Mouse (Mus musculus) naive thymus-derived CD4-positive, alpha-beta T cell, adult 2 months (primary cell): ENCODE data around the gene Aggf1.
"Not testable (repeated sequence)": the region's sequence is repeated elsewhere in the genome, so short reads cannot be mapped to it uniquely, and the experiment has no call there.

Experiments used
- DNase-seq: peaks from one replicate; pipeline ENCODE4 v3.0.0-alpha.2; 2011; ENCODE audit warnings: low read depth

Aggf1 gene

DNA sequence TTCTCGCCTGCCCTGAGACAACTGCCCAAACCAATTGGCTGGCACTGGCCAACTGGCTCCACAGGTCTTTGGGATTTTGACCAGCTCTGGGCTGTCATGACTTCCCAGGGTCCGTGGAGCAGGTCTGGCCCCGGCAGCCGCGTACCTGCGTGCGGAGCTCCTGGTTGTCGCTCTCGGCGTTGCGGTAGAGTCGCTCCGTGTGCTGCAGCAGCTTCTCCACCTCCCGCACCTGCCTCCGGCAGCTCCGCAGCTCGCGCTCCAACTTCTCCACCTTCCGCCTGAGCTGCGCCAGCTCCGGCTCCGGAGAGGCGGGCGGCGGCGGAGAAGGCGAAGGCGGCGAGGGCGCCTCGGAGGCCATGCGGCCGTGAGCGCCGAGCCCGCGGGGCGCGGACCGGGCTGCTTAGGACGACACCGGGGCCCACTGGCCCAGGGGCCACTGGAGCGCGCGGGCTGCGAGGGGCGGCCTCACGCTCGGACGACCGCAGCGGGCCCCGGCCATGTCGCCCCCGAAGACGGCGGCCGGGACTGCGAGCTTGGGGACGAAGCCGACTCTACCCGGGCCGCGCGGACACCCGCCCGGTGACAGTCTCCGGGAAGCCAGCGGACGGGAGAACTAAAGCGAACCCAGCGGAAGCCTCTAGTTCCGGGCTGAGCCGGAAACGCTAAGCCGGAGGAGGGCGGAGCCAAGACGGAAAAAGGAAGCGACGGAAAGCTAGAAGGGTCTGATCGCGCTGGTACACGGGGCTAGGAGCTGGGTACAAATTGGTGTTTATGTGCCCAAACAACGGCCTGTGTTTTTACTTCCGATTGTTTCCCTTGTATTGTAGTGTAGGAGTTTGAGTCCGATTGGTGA is at the start of gene Aggf1:
Gene Aggf1 (minus strand): TSS at position 652 of the 853 bp plus-strand sequence.
- peak; percentile 90 for DNase-seq

- DNase-seq, result no peak
These were observed 49.8 kb upstream of the Aggf1 start for GRCm38 (mm10) chr13:95424932-95425331.

DNA sequence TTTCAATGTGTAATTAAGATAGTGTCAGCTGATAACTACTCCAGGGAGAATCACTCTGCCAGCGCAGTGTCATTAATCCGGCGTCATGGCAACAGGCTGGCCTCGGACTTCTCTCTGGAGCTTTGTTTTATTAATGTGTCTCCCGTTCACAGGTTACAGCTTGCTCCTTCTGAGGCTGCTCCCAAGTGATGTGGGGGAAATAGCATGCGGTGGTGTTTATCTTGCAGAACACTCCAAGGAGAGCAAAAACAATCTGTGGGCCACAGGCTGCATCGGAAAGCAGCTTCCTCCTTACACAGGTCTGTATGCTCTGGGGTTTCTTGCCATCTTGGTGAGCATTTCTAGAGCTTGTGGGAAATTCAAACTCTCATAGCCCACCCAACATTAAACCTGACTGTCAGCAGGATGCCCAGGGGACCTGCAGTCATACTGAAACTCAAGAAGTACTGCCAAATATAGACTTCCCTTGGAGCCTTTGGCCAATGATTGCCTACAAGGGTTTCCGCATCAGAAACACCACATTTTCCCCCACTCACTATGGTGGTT is 44.1 kb upstream of the Aggf1 start:
- DNase-seq, result no peak

- DNase-seq, result no peak
These were observed 43.5 kb upstream of the Aggf1 start for GRCm38 (mm10) chr13:95418575-95419203.

DNA sequence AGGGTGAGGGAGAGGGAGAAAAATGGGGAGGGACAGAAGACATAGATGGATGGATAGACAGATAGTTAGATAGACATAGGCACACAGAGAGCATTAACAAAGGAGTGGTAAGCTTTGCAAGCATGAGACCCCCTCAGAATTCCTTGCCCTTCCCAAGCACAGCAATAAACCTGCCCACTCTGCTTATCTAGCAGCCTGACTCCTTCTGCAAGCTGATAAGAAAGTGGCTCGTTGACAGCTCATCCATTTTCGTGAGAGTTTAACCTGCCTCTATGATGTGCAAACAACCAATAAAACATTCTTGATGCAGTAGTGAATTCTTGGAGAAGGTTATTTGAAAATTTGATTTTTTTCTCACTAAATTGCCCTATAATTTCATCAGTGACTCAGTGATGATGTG is 37.1 kb upstream of the Aggf1 start:
- DNase-seq, result no peak

DNA sequence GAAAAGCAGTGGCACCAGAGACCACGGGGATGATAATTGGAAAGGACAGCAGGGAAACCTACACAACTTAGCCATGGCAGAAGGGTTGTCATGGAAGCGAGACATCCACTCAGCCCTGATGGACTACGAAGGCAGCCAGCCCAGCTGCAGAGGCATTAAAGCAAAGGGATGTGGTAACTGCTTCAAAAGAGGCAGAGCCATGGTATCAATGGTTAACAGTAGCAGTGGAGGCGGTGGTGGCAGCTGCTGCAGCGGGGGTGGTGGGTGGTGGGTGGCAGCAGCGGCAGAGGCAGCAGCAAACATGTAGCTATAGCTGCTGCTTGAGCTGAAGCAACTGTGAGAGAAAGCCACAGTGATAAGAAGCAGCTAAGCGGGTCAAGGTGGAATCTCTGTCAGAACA is 18.1 kb upstream of the Aggf1 start:
- peak; percentile 35 for DNase-seq

GRCm38 (mm10) chr13:95389866-95390865 is 15.0 kb upstream of the Aggf1 start:
- DNase-seq, result peak; percentile 88

DNA sequence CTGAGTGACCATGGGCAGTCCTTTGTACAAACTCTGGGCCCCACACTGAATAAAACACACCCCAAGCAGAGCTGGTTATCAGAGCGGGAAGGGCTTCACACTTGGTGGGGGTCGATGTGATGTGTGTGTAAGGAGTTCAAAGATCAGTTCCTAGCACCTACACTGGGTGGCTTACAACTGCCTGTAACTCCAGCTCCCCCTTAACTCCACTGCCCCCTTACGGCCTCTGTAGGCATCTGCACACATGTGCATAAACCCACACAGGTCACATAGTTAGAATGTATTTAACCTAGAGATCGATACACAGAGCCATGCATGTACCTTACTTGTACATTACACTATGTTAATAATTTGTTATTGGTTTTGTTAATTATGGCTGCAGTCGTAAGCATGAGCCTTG is 13.1 kb upstream of the Aggf1 start:
- no peak for DNase-seq

DNA sequence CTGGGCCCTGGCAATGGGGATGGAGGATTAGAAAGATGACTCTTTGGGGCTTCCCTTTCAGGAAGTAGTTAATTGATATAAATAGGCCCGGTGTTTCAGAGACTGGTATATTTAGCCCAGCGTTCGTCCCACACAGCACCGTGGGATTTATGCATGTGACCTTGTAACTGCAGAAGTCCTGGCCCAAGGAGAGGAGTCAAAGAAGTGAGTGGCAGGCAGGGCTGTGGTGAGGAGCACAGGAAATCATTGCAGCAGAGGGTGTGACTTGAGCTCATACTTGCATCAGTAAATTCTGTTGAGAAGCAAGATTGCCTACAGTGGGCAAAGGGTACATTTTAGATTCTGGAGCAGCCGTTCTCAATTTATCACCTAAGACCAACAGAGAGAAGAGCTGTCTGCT is 7.3 kb upstream of the Aggf1 start:
- DNase-seq, result no peak

- DNase-seq, result no peak
These were observed 3.5 kb upstream of the Aggf1 start for GRCm38 (mm10) chr13:95378696-95379095.

DNA sequence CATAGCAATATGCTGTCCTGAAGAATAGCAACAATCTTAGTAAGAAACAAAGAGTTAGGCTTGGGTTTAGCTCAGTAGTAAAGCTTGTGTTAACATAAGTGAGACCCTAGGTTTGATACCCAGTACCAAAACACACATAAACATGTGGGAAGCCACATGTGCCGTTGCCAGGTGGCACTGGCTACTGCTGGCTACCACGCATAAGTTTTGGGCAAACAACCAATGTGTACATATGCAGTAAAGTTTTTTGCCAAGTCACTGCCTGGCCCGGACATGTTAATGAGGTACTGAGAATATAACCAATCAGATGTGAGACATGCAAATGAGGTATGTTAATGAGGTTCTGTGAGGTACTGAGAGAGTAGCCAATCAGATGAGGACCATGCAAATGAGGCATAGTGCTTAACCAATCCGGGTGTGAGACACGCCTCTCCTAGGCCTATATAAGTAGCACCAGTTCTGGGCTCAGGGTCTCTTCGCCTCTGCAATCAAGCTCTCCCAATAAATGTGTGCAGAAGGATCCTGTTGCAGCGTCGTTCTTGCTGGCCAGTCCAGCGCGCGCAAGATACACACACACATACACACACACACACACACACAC is 1.6 kb upstream of the Aggf1 start:
- not testable (repeated sequence) for DNase-seq

GRCm38 (mm10) chr13:95375554-95375914 is 382 bp upstream of the Aggf1 start:
- no peak for DNase-seq

DNA sequence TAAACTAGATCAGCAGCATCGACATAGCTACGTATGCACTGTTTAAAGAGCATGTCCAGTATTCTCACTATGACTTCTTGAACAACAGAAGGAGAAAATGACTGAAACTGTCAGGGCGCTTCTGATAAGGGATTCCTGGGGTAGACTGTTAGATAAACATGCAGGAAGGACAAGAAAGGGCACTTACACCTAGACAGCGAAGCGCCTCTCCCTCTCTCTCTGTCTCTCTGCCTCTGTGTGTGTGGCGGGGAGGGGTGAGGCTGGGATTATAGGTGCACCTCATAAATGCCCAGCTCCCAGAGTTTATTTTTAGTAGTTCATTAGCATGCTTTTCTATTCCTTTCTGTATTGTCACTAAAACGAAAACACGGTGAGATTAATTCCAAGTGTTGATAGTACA is 8.8 kb downstream of the Aggf1 start:
- DNase-seq, result no peak

GRCm38 (mm10) chr13:95363440-95363839 is 11.7 kb downstream of the Aggf1 start:
- no peak for DNase-seq

DNA sequence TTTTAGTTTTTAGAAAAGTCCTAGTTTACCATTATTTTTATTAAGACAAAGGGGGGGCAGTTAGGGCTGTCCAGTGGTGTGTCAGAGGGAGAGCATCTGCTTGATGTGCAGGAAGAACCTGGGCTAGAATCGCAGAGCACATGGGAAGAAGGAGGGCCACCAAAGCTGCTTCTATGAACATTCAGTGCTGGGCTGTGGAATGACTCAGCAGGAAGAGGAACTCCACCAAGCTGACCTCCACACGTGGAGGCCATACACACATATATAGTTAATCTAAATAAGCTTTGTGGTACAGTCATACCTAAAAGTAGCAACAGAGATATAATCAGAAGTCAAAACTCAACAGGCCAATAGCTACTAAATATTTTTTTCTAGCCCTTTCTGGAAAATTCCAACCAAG is 16.9 kb downstream of the Aggf1 start:
- no peak for DNase-seq

DNA sequence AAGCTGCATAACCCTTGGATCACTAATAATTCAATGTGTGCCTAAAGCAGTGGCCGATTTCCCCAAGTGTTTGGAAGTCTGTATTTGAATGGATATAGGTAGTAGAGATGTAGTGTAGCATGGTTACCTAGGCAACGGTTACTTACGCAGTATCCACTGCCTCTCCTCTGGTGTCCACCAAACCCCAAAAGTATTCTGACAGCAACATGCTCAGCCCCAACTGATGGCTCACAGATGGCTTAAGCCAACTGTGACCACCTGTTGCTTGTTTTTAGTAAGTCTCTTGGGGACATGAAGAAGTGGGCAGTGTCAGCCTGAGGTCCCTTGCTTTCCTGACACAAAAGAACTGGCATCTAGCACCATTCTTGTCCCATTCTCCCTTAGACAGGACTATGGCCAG is 26.7 kb downstream of the Aggf1 start:
- DNase-seq, result no peak

GRCm38 (mm10) chr13:95347018-95347696 is 28.0 kb downstream of the Aggf1 start:
- peak; percentile 73 for DNase-seq

DNA sequence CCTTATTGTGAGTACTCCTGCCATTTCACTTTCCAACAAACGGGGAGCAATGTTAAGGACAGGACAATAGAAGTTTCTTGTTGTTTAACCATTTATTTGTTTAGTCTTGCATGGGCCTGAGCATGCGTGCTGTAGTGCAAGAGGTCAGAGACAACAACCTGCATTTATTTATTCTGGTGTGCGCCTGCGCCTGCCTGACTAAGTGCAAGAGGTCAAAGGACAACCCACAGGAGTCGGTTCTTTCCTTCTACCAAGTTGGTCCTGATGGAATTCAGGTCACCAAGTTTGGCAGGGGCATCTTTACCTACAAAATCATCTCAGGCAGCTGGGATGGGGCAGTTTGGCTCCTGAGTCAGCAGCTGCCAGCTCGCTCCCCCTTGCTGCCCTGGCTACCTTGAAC is 29.3 kb downstream of the Aggf1 start:
- DNase-seq, result no peak

DNA sequence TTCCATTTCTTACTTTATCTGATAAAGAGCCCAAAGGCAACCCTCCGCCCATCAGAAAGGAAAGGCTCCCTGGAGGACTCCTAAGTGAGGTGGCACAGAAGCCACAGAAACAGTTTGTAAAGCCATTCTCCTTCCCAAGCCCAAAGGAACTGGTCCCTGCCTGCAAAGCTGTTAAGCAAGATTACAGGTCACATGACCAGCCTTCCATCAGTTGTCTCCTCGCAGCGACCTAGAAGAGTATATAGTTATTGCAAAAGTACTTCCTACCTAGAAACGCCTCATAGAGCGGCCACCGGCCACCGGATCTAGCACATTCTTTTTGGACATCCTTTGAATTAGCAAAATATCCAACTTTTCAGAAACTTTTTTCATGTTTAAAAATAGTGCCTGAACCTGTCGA is 31.7 kb downstream of the Aggf1 start:
- no peak for DNase-seq

GRCm38 (mm10) chr13:95336122-95336677 is 39.0 kb downstream of the Aggf1 start:
- DNase-seq, result no peak
